Mouse (Mus musculus) CH12.LX (cell line): ENCODE results near the gene Cenpm. TPM values are rescaled to one million over a fixed set of nuclear protein-coding genes. Genes with fewer than 3 reads are reported as not detected.

Experiments used
- DNase-seq: peaks from one replicate; pipeline ENCODE4 v3.0.0-alpha.2; 2013; ENCODE audit errors: extremely low read depth
- H3K27ac ChIP-seq: 2 replicates; pipeline ENCODE4 v1.5.1; 2012; ENCODE audit warnings: low read depth, mild to moderate bottlenecking, control low read depth, moderate library complexity; ENCODE audit not compliant: insufficient read depth
- H3K27me3 ChIP-seq: replicated peaks from 2 replicates; pipeline ENCODE3; 2012; ENCODE audit warnings: inconsistent platforms
- H3K36me3 ChIP-seq, 2 experiments: replicated peaks in 1 of 2; 2 replicates each; pipeline versions ENCODE3 to v1.6.1; 2012; ENCODE audit warnings: inconsistent platforms in 1 of 2, low read length in 1 of 2, mild to moderate bottlenecking in 1 of 2, mixed read lengths in 1 of 2, moderate library complexity in 1 of 2; ENCODE audit not compliant: control insufficient read depth in 1 of 2, insufficient read depth in 1 of 2
- H3K4me1 ChIP-seq, 2 experiments: 2 replicates each; pipeline ENCODE4 v1.6.1; 2012; ENCODE audit warnings: inconsistent platforms in 1 of 2, moderate library complexity in 1 of 2; ENCODE audit not compliant: insufficient read depth in 2 of 2, control insufficient read depth in 1 of 2
- H3K4me2 ChIP-seq: 2 replicates; pipeline ENCODE4 v1.6.1; 2012; ENCODE audit warnings: low read depth, mild to moderate bottlenecking, control low read depth; ENCODE audit not compliant: poor library complexity, insufficient read depth, severe bottlenecking
- H3K4me3 ChIP-seq, 3 experiments: fragments of 150-350 bp in 1 of 3; sonication (generic) in 1 of 3; replicated peaks in 1 of 3; 2 replicates each; pipeline versions ENCODE3 to v1.5.1; 2011 to 2012; ENCODE audit warnings: low read depth in 2 of 3, low read length in 2 of 3, mild to moderate bottlenecking in 2 of 3, moderate library complexity in 2 of 3, control low read depth in 1 of 3, improper control_type of control experiment in 1 of 3, inconsistent platforms in 1 of 3, mixed read lengths in 1 of 3; ENCODE audit not compliant: poor library complexity in 1 of 3
- H3K79me2 ChIP-seq: replicated peaks from 2 replicates; pipeline ENCODE4 v1.6.1; 2012; ENCODE audit warnings: mild to moderate bottlenecking, moderate library complexity; ENCODE audit not compliant: control insufficient read depth, poor library complexity, insufficient read depth, severe bottlenecking; ENCODE audit errors: extremely low read depth
- H3K9ac ChIP-seq: 2 replicates; pipeline ENCODE4 v1.6.1; 2012; ENCODE audit warnings: low read depth, mild to moderate bottlenecking, control low read depth, moderate library complexity; ENCODE audit not compliant: insufficient read depth
- H3K9me3 ChIP-seq: replicated peaks from 2 replicates; pipeline ENCODE3; 2012; ENCODE audit warnings: low read length, inconsistent platforms, mixed read lengths
- BHLHE40 ChIP-seq: IDR thresholded peaks from 2 replicates; pipeline ENCODE4 v1.6.1; 2011; ENCODE audit warnings: mild to moderate bottlenecking, low read depth, low read length, improper control_type of control experiment
- CTCF ChIP-seq, 2 experiments: IDR thresholded peaks in 1 of 2; conservative IDR thresholded peaks in 1 of 2; 2 replicates each; pipeline ENCODE4 v1.5.1; 2011 to 2012; ENCODE audit warnings: low read depth in 2 of 2, low read length in 2 of 2, improper control_type of control experiment in 1 of 2, inconsistent platforms in 1 of 2, mild to moderate bottlenecking in 1 of 2, moderate library complexity in 1 of 2
- E2F4 ChIP-seq: IDR thresholded peaks from 2 replicates; pipeline ENCODE4 v1.6.1; 2011; ENCODE audit warnings: low read depth, low read length, improper control_type of control experiment; ENCODE audit not compliant: insufficient replicate concordance
- ELF1 ChIP-seq: IDR thresholded peaks from 2 replicates; pipeline ENCODE4 v1.6.1; 2014; ENCODE audit warnings: low read depth, mild to moderate bottlenecking, inconsistent platforms, low read length, improper control_type of control experiment
- EP300 ChIP-seq: IDR thresholded peaks from 2 replicates; pipeline ENCODE4 v1.6.1; 2011; ENCODE audit warnings: low read length, improper control_type of control experiment
- ETS1 ChIP-seq: conservative IDR thresholded peaks from 2 replicates; pipeline ENCODE4 v1.6.1; 2012; ENCODE audit warnings: low read depth, mild to moderate bottlenecking, inconsistent platforms, low read length, improper control_type of control experiment, moderate library complexity
- IRF4 ChIP-seq: IDR thresholded peaks from 2 replicates; pipeline ENCODE4 v1.6.1; 2014; ENCODE audit warnings: low read depth, mild to moderate bottlenecking, inconsistent platforms, low read length, improper control_type of control experiment
- JUN ChIP-seq: IDR thresholded peaks from 2 replicates; pipeline ENCODE4 v1.6.1; 2011; ENCODE audit warnings: low read depth, mild to moderate bottlenecking, low read length, improper control_type of control experiment, moderate library complexity; ENCODE audit not compliant: insufficient read depth
- JUND ChIP-seq: conservative IDR thresholded peaks from 2 replicates; pipeline ENCODE4 v1.6.1; 2011; ENCODE audit warnings: low read depth, low read length, improper control_type of control experiment
- MAX ChIP-seq: IDR thresholded peaks from 2 replicates; pipeline ENCODE4 v1.6.1; 2011; ENCODE audit warnings: low read length, improper control_type of control experiment
- MYC ChIP-seq: IDR thresholded peaks from 2 replicates; pipeline ENCODE4 v1.6.1; 2011; ENCODE audit warnings: low read depth, mild to moderate bottlenecking, improper control_type of control experiment, low read length
- RAD21 ChIP-seq: IDR thresholded peaks from 2 replicates; pipeline ENCODE4 v1.6.1; 2011; ENCODE audit warnings: low read depth, mild to moderate bottlenecking, low read length, improper control_type of control experiment, moderate library complexity
- SIN3A ChIP-seq: IDR thresholded peaks from 2 replicates; pipeline ENCODE4 v1.6.1; 2012; ENCODE audit warnings: low read length, improper control_type of control experiment, inconsistent platforms
- SMC3 ChIP-seq: IDR thresholded peaks from 2 replicates; pipeline ENCODE4 v1.6.1; 2011; ENCODE audit warnings: low read depth, low read length, improper control_type of control experiment
- TCF12 ChIP-seq: IDR thresholded peaks from 2 replicates; pipeline ENCODE4 v1.6.1; 2014; ENCODE audit warnings: low read depth, mild to moderate bottlenecking, inconsistent platforms, low read length, improper control_type of control experiment
- ZKSCAN1 ChIP-seq: IDR thresholded peaks from 2 replicates; pipeline ENCODE4 v1.6.1; 2012; ENCODE audit warnings: low read depth, inconsistent platforms, low read length, improper control_type of control experiment, borderline replicate concordance
- ZMIZ1 ChIP-seq: IDR thresholded peaks from 2 replicates; pipeline ENCODE4 v1.6.1; 2012; ENCODE audit warnings: low read depth, mild to moderate bottlenecking, inconsistent platforms, low read length, improper control_type of control experiment
- ZNF384 ChIP-seq: IDR thresholded peaks from 2 replicates; pipeline ENCODE4 v1.6.1; 2012; ENCODE audit warnings: low read depth, low read length, improper control_type of control experiment, inconsistent platforms
- dilution Hi-C: fragments of 300-500 bp; cut with MboI; formaldehyde crosslinking; loops from 2 replicates; pipeline ENCODE4 v1.14.3; 2020; ENCODE audit warnings: low sequenced_read_pairs; ENCODE audit not compliant: extremely low pct_unique_long_range_greater_than_20kb, extremely low pct_ligation_motif_present
- in situ Hi-C: fragments of 300-500 bp; cut with MboI; formaldehyde crosslinking; loops from 3 replicates; pipeline ENCODE4 v1.14.3; 2019; ENCODE audit warnings: low sequenced_read_pairs, low pct_ligation_motif_present, low pct_unique_long_range_greater_than_20kb, mixed read lengths
- polyA plus RNA-seq: library from polyadenylated mRNA; unstranded; fragments of >175 nt; gene quantifications from 2 replicates; pipeline ENCODE4 v1.2.1, GENCODE M21; 2012; ENCODE audit warnings: low read depth; ENCODE audit not compliant: insufficient read length
- total RNA-seq, 2 experiments: library from RNA; depleted of rRNA; stranded (reverse); fragments of 300-350 nt in 1 of 2; fragments of >200 nt in 1 of 2; gene quantifications; 2 replicates each; pipeline ENCODE4 v1.2.3; 2012 to 2014

The Cenpm gene
- total and polyA plus RNA-seq, 3 experiments = 22.8 to 39.6 (median 34.2) TPM

DNA sequence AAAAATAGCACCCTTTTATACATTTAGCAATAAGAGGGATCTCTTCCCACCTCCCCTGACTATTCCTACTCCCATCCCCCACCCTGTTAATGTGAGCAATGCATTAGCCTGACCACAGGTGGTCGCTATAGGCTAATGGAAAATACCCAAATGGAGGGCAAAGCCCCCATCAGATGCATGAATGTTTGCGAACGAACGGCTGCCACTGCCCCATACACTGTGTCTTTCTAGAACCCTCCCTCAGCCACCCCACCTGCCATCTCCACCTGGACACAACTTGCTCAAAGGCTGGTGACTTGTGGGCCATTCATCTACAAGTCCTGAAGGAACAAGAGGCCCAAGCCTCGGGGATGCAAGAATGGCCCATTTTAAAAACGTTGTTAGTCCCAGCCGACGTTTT is 49.5 kb upstream of the Cenpm start:
- no peak overlapping the region for H3K4me2 ChIP-seq
- H3K27me3 ChIP-seq = peaks cover 64% of the 10 kb centered on the region
- no peak for DNase-seq
- no peaks in the 10 kb centered on the region for H3K36me3 ChIP-seq
- in situ Hi-C loops (loop anchor here (25.0 kb wide), 1 partner anchor 493 kb away; the partner anchor contains the start of gene Cyp2d26), dilution Hi-C loops (no loop called here)
- H3K4me1 ChIP-seq = no peaks in the 10 kb centered on the region
- H3K9me3 ChIP-seq = peaks cover 2% of the 10 kb centered on the region
- H3K4me3 ChIP-seq = no peak overlapping the region
- no peak overlapping the region for H3K9ac ChIP-seq
- H3K27ac ChIP-seq = no peak overlapping the region
- no peaks in the 10 kb centered on the region for H3K79me2 ChIP-seq
- TF ChIP-seq CTCF (conservative IDR thresholded peaks at IDR 0.05 in 1 of 2, IDR thresholded peaks at IDR 0.05 in 1 of 2; ENCODE audit: low read depth in 2 of 2, low read length in 2 of 2) (peak in 1 of 2 experiments; percentile 65; a peak in 2 of 4 replicates), RAD21 (peak; percentile 60), SMC3 (peak; percentile 29), ZKSCAN1 (no peak)

DNA sequence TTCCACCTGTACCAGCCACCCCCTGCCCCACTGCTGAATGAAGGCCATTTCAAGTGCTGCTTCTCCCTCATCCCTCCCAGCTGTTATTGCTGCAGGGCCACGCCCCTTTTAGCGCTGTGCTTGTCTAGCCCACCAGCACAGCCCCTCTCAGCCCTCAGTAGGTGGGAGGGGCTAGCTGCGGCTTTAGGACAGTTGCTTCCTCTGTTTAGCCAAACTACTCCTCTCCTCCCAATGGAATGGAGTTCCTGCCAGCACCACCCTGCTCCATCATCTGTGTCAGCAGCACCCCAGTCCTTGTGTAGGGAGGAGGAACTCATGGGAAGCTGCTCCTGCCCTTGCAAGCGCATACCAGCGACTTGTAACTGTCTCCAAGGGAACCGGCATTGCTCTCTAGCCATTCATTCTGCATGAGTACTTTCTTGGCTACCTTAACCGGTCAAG is 48.7 kb upstream of the Cenpm start:
- Histone ChIP-seq H3K79me2 (no peaks in the 10 kb centered on the region), H3K27ac (no peak overlapping the region), H3K27me3 (peaks cover 64% of the 10 kb centered on the region), H3K36me3 (no peaks in the 10 kb centered on the region), H3K4me2 (no peak overlapping the region), H3K9ac (no peak overlapping the region), H3K9me3 (no peaks in the 10 kb centered on the region), H3K4me3 (no peak overlapping the region), H3K4me1 (no peaks in the 10 kb centered on the region)
- in situ Hi-C loops (loop anchor here (25.0 kb wide), 1 partner anchor 494 kb away; the partner anchor contains the start of gene Cyp2d26), dilution Hi-C loops (no loop called here)
- DNase-seq = no peak
- TF ChIP-seq E2F4 = no peak
- no peak for TF ChIP-seq JUN
- TF ChIP-seq MAX = no peak
- TF ChIP-seq TCF12 = no peak

DNA sequence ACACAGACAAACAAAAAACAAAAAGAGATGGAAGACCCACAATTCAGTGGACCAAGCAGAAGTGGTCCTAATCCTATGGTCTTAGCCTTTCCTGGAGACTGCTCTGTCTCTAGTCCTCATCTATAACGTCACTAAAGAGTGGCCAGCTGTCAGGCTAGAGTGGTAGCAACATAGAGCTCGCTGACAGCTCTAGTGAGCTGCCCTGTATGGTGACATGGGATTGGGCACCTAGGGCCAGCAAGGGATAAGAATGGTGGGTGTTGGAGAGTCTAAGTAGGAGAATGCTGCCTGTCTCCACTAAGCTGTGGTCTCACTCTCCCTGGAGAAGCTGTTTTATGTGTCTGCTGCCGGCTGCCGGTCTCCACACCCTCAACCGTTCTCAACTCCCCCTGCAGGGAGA is 48.3 kb upstream of the Cenpm start:
- TF ChIP-seq ZNF384 (no peak), MYC (no peak), EP300 (no peak), BHLHE40 (no peak), TCF12 (no peak), IRF4 (no peak), CTCF (conservative IDR thresholded peaks at IDR 0.05 in 1 of 2, IDR thresholded peaks at IDR 0.05 in 1 of 2; ENCODE audit: low read depth in 2 of 2, low read length in 2 of 2) (no peak), SIN3A (no peak), JUND (no peak), ETS1 (no peak), ELF1 (no peak), ZMIZ1 (no peak)
- no peaks in the 10 kb centered on the region for H3K9me3 ChIP-seq

More for the DNA sequence above, 48.3 kb upstream of the Cenpm start:
- DNase-seq = no peak
- Histone ChIP-seq H3K4me1 (no peaks in the 10 kb centered on the region), H3K4me2 (no peak overlapping the region), H3K9ac (no peak overlapping the region), H3K27ac (no peak overlapping the region), H3K79me2 (no peaks in the 10 kb centered on the region), H3K4me3 (no peak overlapping the region), H3K27me3 (peaks cover 65% of the 10 kb centered on the region), H3K36me3 (no peaks in the 10 kb centered on the region)
- in situ Hi-C loops (loop anchor here (25.0 kb wide), 1 partner anchor 494 kb away; the partner anchor contains the start of gene Cyp2d26), dilution Hi-C loops (no loop called here)
